Mouse (Mus musculus): ENCODE data around the gene Galr2.

DNA sequence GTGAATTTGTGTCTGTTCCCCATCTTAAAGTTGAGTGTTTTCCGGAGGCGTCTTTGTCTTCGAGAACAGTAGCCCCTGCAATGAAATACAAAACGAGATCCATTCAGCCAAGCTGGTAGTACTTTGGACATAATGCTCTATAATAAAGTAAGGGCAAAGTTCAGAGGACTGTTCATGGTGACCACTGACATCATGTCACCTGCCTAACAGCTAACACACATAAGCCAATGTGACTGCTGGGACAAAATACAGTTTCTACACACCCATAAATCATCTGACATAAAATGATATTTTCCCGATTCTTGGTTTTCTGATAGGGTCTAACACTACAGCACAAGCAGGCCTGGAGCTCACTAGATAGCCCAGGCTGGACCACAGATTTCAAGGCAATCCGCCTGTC lies 12.4 kb upstream of the Galr2 start:
- no peak for TF ChIP-seq POLR2A (IDR thresholded peaks at IDR 0.05; ENCODE audit: control insufficient read depth, low read depth, low read length)
- no peak for TF ChIP-seq CTCF (IDR thresholded peaks at IDR 0.05; ENCODE audit: control insufficient read depth, insufficient read depth, insufficient replicate concordance, low read depth, low read length)
